Mouse (Mus musculus) frontal cortex, postnatal 10 days (tissue): ENCODE measurements around the gene Cdc20b.

ENCODE experiments used
- DNase-seq, 2 experiments: peaks; one replicate each; pipeline ENCODE4 v3.0.0; 2022; ENCODE audit warnings: low spot score in 2 of 2, mixed read lengths in 1 of 2

Cdc20b gene

GRCm38 (mm10) chr13:113094618-113095017, 59.7 kb downstream of the Cdc20b start:
- DNase-seq: no peak

GRCm38 (mm10) chr13:113097011-113097410, 62.1 kb downstream of the Cdc20b start:
- no peak for DNase-seq

- DNase-seq: no peak
Observed at GRCm38 (mm10) chr13:113098406-113098805, 63.5 kb downstream of the Cdc20b start.

GRCm38 (mm10) chr13:113100879-113101278, 66.0 kb downstream of the Cdc20b start, which contains the start of gene Gzma:
Gzma (minus strand) TSS chr13:113100981.
- no peak for DNase-seq

- no peak for DNase-seq
Observed at GRCm38 (mm10) chr13:113101804-113102203, 66.9 kb downstream of the Cdc20b start.

GRCm38 (mm10) chr13:113104759-113105158, 69.8 kb downstream of the Cdc20b start:
- DNase-seq: no peak

GRCm38 (mm10) chr13:113118977-113119376, 84.1 kb downstream of the Cdc20b start:
- DNase-seq: no peak

- DNase-seq: no peak
Observed at GRCm38 (mm10) chr13:113120324-113121237, 85.7 kb downstream of the Cdc20b start.

GRCm38 (mm10) chr13:113121326-113121725, 86.4 kb downstream of the Cdc20b start:
- DNase-seq: no peak

- no peak for DNase-seq
Observed at GRCm38 (mm10) chr13:113129974-113130373, 95.1 kb downstream of the Cdc20b start.

GRCm38 (mm10) chr13:113139597-113139996, 104.7 kb downstream of the Cdc20b start:
- no peak for DNase-seq
